Mouse (Mus musculus): ENCODE results near the gene Mcrip2.

Gene Mcrip2

GRCm38 (mm10) chr17:25880196-25880910 lies 11.8 kb upstream of the Mcrip2 start, which contains the start of gene Wfikkn1:
TSS of gene Wfikkn1 (minus strand) at chr17:25880858.
- DNase-seq: peak in 1 of 2 experiments; percentile 15

DNA sequence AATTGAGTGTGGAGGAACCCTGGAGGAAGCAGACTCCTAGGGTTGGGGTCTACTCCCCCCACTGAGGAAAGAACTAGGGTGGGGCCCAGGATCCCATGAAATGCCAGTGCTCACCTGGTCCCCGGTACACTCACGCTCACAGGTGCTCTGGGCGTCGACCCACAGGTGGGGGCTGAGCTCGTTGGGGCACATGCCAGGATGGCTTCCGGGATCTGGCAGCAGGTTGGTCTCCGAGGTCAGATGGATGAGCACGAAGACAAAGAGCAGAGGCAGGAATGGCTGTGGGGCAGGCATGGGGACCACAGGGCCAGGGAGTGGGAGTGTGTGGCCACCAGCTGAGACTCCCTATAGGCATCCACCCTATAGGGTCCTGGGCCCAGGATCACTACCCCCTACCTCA lies 11.2 kb upstream of the Mcrip2 start:
- no peak for DNase-seq

GRCm38 (mm10) chr17:25879261-25879660 lies 10.7 kb upstream of the Mcrip2 start:
- peak; percentile 85 to 88 for DNase-seq

- peak in 1 of 2 experiments; percentile 13 for DNase-seq
Observed at GRCm38 (mm10) chr17:25878611-25879180, 10.1 kb upstream of the Mcrip2 start.

- peak in 1 of 2 experiments; percentile 23 for DNase-seq
Observed at GRCm38 (mm10) chr17:25877741-25878610, 9.4 kb upstream of the Mcrip2 start.

DNA sequence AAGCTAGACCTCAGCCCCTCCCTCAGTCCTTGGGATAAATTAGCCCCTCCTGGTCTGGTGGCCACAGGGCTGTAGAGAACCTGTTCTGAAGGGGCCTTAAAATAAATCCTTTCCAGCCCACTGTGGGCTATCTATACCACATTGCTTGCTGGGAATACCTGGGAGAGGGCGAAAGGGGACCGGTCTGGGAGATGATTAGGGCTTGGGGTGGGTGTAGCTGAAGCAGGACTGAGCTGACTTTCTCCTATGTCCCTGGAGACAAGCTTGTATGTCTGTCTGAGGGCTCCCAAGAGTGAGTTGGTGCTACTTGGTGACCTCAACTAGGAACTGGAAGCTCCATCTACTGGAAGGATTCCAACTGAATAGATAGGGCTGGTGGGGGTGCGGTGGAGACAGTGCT lies 8.5 kb upstream of the Mcrip2 start:
- DNase-seq: no peak

DNA sequence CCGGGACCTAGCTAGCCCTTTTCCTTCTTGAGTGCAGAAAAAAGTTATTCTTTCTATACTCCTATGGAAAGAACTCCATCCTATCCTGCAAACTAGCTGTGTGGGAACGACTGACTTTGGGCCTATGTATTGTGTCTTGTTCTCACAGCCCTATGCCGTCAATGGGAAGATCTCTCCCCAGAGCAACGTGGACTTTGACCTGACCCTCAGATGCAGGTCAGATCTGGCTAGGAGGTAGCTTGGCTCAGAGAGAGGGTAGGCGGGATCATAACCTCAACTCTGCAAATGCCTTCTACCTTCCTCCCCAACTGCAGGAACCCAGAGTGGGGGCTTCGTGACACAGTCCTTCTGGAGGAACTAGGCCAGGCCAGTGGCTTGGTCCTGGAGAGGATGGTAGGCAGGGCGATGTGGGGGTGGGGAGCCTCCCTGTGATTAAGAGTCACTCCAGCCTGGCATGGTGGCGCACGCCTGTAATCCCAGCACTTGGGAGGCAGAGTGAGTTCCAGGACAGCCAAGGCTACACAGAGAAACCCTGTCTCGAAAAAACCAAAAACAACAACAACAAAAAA lies 7.9 kb upstream of the Mcrip2 start:
- peak; percentile 81 to 83 for DNase-seq

DNA sequence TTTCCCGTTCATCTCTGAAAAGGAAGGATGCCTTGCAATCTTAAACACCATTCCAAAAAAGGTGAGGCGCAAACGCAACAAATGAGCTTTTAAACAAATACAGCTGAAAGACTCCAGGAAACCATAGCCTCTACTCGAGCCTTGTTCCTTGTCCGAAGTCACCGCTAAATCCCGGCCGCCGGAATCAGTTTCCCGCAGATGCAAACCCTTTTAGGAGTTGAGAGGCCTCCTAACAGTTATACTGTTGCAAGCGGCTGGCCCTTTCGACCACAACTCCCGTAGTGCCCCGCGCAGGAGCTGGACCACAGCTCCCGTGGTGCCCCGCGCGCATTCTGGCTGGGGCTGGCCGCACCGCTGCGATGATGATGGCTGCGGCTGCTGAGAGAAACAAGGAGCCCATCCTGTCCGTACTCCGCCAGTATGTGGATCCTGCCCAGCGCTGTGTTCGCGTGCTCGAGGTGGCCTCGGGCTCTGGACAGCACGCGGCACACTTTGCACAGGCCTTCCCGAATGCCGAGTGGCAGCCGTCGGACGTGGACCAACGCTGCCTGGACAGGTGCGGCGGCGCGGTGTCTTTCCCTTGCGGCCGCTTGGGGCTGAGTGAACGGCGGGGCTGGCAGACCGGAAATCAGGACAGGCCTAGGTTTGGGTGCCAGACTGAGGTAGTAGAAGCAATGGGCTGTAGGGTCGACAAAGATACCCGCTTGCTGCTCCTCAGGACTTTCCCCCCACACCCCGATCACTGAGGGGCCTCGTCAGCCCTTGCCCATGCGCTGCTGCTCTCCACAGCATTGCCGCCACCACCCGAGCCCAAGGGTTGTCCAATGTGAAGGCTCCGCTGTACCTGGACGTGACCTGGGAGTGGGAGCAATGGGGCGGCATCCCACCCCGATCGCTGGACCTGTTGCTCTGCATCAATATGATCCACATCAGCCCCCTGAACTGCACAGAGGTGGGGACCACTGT lies 6.9 kb upstream of the Mcrip2 start:
- peak; percentile 85 to 90 for DNase-seq

GRCm38 (mm10) chr17:25874721-25875170 lies 6.2 kb upstream of the Mcrip2 start, which contains the start of gene Mettl26:
TSS of gene Mettl26 (plus strand) at chr17:25875074.
- peak; percentile 88 to 95 for DNase-seq

DNA sequence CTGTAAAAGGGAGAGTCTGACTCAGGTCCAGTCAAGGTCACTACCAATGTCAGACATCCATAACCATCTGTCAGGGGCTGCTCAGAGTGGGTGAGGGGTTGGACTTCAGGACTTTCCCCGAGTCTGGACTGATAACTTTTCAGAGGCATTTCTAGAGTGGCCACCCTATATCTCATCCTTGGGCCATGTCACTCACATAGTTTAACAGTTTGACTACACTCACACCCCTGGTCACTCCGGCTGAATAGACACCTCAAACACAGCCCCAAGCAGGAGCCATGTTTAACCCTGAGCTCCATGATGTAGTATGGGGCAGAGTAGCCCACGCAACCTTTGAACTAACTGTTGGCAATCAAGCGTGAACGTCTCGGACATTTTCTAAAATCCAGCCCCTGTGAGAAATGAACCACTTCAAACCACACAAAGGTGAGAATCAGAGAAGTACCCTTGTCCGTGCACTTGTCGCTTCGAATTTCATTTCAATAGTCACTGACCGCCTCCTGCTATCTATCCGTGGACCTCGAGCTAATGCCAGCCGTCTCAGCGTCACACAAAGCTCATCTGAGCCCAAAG lies 5.7 kb upstream of the Mcrip2 start:
- peak in 1 of 2 experiments; percentile 66 for DNase-seq

DNA sequence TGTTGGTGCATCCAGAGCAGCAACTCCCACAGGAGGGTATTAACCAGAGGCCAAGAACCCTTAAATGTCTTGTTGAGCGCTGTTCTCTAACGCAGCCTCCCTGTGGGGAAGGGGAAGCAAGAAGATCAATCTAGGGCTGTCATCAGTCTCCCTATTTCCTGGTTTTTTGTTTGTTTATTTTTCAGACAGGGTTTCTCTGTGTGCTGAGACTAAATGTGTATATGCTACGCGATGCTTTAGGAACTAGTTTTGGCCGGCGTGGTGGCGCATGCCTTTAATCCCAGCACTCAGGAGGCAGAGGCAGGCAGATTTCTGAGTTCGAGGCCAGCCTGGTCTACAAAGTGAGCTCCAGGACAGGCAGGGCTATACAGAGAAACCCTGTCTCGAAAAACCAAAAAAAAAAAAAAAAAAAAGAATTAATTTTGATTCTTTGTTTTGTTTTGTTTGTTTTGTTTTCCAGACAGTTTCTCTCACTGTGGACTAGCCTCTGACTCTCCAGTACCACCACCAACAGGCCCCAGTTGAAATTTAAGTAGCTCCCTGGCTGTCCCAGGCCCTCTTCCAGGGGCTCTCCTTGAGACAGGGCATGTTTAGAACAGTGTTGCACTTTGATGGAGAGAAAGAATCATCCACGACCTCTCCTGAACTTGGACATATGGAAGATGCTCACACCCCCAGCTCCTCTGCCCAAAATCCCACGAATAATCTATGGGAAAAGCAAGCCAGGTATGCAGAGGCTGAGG lies 5.0 kb upstream of the Mcrip2 start:
- no peak for DNase-seq

DNA sequence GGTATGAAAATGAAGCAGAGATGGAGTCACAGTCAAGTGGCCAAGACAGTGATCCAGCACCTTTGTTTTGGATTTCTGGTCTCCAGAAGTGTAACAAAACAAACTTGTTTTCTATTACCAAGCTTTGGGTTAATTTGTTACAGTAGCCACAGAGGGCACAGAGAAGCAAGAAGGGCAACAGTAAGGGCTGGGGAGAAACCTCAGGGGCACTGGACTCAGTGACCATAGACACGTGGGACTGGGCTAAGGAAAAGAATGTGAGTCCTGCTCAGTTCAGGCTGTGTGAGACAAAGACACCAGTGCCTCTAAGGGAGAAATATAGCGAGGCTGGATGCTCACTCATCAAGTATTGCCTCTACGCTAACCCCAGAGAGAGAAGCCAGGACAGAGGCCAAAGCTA lies 4.1 kb upstream of the Mcrip2 start:
- DNase-seq: peak in 1 of 2 experiments; percentile 67

GRCm38 (mm10) chr17:25871566-25871965 lies 3.0 kb upstream of the Mcrip2 start:
- DNase-seq: peak in 1 of 2 experiments; percentile 19

GRCm38 (mm10) chr17:25869954-25870353 lies 1.4 kb upstream of the Mcrip2 start:
- no peak for DNase-seq

- no peak for DNase-seq
Observed at GRCm38 (mm10) chr17:25869498-25869897, 934 bp upstream of the Mcrip2 start.

DNA sequence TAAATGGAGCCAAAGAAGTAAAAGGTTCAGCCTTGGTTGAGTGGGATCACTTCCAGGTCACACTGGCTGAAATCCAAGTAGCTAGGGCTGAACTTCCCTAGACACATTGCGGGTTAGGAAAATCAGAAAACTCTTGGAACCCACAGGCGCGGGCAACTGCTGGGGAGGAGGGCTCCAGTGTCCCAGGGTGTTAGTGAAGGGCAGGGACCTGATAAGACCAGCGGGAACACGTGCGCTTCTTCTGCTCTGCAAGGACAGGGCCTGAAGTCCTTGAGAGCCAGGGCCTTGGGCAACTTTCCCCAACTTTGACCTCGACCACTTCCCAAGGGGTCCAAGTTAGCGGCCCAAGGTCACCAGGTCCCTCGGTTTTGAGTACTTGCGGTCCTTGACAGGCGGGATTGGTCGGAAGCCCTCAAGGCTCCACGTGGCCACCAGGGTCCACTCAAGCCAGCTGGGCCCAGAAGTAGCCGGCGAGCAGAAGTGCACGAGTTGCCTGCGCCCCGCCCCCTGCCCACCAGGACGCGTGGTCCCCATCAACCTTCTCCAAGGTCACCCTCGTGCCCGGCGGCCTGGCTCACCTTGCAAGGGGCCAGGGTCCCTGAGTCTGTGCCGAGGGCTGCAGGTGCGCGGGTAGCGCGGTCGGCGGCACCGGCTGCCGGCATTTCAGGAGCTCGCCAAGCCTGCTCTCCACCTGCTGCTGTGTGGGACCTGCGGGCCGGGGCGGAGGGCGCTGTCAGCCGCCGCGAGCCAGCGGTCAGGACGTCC lies 546 bp downstream of the Mcrip2 start:
- DNase-seq: peak; percentile 79 to 84

DNA sequence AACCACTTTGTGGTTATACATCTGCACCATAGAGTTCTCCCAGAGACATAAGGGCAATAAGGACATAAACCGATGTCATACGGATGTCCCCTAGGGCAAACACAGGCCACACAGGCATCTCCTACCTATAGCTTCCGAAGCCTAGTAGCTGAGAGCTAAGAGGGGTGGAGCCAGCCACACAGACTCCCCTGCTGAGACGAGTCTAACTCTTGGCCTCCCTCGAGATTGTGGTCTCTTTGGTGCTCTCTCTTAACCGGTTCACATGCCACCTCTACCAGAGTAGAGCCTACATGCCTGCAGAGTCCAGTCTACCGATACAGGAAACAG lies 1.1 kb downstream of the Mcrip2 start:
- no peak for DNase-seq

- DNase-seq: peak; percentile 65 to 78
Observed at GRCm38 (mm10) chr17:25866172-25866571, 2.4 kb downstream of the Mcrip2 start.

- no peak for DNase-seq
Observed at GRCm38 (mm10) chr17:25865288-25865687, 3.3 kb downstream of the Mcrip2 start.

DNA sequence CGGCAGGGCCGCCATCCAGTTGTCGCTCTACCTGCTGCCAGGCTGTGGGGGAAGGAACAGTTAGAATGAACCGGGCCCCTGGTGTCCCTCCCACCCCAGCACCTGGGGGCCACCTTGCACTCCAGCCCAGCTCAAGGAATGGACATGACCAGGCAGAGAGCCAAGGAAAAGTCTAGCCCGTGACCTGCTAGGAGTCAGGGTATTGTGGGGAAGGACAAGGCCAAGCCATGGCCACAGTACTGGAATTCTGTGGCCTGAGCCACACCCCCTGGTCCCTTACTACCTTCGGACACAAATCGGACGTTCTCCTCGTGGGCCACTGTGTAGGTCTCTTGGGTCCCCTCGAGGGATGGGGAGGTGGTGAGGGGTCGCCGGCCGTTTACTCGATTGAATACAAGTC lies 4.3 kb downstream of the Mcrip2 start:
- DNase-seq: no peak
